Mouse (Mus musculus): ENCODE data around the gene Epb41. TPM values are rescaled to one million over a fixed set of nuclear protein-coding genes. Genes with fewer than 3 reads are reported as not detected.

Gene Epb41
- polyA plus RNA-seq, 1 experiment from 2014 or later, result 55.7 TPM

DNA sequence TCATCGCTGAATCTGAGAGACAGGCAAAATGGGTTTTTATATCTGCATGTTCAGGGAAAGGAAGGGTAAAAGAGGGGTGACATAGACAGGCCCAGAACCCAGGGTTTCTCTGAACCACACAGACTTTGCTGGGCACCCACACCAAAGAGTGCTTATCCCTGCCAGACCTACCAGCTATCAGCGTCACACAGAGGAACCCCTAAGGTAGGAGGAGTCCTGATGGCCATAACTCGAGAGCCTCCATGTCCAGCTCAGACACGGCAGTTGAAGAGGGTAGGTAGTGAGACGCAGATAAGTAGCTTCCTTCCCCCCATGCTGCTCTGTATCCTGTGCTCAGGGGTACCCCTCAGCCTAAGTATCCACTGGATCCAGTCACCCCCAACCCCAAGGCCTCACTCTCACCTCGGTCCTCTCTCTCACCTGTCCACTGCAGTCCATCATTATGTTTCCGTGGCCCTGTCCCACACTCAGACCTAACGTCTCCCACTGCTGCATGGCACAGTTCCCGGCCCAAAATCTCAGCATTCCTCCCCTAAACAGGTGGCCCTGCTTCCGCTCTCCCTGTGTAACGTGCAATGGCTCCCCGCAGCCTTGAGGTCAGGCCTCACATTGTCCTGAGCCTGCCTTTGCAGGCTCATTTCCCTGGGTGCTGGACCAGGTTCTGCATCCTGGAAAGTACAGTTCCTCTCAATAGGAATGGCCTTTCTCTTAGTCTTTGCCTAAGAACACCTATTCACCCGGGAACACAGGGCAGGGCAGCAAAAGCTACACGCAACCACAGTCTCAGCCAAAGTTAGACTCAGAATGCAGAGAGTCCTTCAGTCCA is 7.8 kb downstream of the Epb41 start:
- no peaks in the 10 kb centered on the region for H3K27me3 ChIP-seq (ENCODE audit: control insufficient read depth, insufficient read depth, low read length)
- WGBS, result 79% methylated on average over 14 of the region's 14 CpGs
- no peak overlapping the region for H3K4me2 ChIP-seq (ENCODE audit: low read depth, low read length)
- no peak overlapping the region for H3K9ac ChIP-seq (ENCODE audit: low read length)
- no peak overlapping the region for H3K27ac ChIP-seq (ENCODE audit: low read length)
- H3K4me1 ChIP-seq (ENCODE audit: control insufficient read depth, insufficient read depth, low read length), result peaks cover 11% of the 10 kb centered on the region
- H3K4me3 ChIP-seq (replicated peaks; ENCODE audit: low read length), result no peak overlapping the region
- no peaks in the 10 kb centered on the region for H3K36me3 ChIP-seq (ENCODE audit: control insufficient read depth, insufficient read depth, low read length)
- H3K9me3 ChIP-seq (replicated peaks; ENCODE audit: control insufficient read depth, low read length), result no peaks in the 10 kb centered on the region
- ATAC-seq (ENCODE audit: insufficient read depth, low FRiP score), result no peak

DNA sequence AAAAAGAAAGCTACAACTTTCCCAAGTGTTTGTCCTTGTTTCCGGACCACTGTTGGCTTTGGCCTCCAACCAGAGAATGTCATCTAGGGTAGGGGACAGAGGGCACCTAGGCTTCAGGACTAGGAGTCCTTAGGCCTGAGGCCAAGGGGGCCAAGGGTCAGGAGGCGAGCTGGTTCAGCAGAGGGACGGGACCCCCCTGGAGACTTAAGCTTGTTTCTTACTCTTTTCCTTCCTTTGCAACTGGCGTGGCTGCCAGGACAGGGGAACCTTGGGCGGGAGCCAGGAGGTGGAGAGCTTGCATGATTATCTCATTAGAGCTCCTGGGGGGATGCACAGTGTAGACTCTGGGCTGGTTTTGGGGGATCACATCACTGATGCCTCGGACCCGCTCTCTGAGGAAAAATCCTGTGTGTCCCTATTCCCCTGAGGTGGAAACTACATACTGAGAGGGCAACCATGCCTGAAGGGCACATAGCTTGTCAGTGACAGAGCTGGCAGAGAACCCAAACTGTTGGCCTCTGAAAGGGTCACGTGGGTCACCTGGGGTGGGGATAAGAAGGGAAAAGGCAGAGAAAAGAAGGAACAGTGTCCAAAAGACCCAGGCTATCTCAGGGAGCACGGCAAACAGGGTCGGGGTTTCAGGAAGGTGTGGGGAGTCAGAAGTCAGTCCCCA is 8.9 kb downstream of the Epb41 start:
- Histone ChIP-seq H3K4me1 (ENCODE audit: control insufficient read depth, insufficient read depth, low read length) (peaks cover 11% of the 10 kb centered on the region), H3K36me3 (ENCODE audit: control insufficient read depth, insufficient read depth, low read length) (no peaks in the 10 kb centered on the region), H3K9ac (ENCODE audit: low read length) (no peak overlapping the region), H3K4me2 (ENCODE audit: low read depth, low read length) (no peak overlapping the region), H3K4me3 (replicated peaks; ENCODE audit: low read length) (no peak overlapping the region), H3K27me3 (ENCODE audit: control insufficient read depth, insufficient read depth, low read length) (no peaks in the 10 kb centered on the region), H3K9me3 (replicated peaks; ENCODE audit: control insufficient read depth, low read length) (no peaks in the 10 kb centered on the region), H3K27ac (ENCODE audit: low read length) (no peak overlapping the region)
- WGBS, result 62% methylated on average over 10 of the region's 10 CpGs
- ATAC-seq (ENCODE audit: insufficient read depth, low FRiP score), result no peak

DNA sequence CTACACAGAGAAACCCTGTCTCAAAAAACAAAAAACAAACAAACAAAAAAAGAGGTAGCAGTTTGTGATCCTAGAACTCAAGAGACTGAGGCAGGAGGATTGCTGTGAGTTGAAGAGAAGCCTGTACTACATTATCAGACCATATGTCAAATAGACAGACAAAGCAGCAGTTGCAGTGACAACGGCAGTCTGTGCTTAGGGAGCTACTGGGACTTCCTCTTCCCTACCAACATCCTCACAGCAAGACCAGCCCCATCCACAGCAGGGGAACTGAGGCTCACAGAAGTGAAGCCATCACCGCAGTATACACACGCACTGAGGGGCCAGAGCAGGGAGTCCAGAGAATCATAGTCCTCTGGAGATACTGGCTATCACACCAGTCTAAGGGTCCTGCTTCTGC is 9.5 kb downstream of the Epb41 start:
- H3K27ac ChIP-seq (ENCODE audit: low read length), result no peak overlapping the region
- H3K36me3 ChIP-seq (ENCODE audit: control insufficient read depth, insufficient read depth, low read length), result no peaks in the 10 kb centered on the region
- ATAC-seq (ENCODE audit: insufficient read depth, low FRiP score), result no peak
- no peaks in the 10 kb centered on the region for H3K27me3 ChIP-seq (ENCODE audit: control insufficient read depth, insufficient read depth, low read length)
- 66% methylated on average over 3 of the region's 3 CpGs for WGBS
- H3K4me1 ChIP-seq (ENCODE audit: control insufficient read depth, insufficient read depth, low read length), result peaks cover 11% of the 10 kb centered on the region
- H3K9ac ChIP-seq (ENCODE audit: low read length), result no peak overlapping the region
- no peak overlapping the region for H3K4me2 ChIP-seq (ENCODE audit: low read depth, low read length)
- H3K9me3 ChIP-seq (replicated peaks; ENCODE audit: control insufficient read depth, low read length), result no peaks in the 10 kb centered on the region
- no peak overlapping the region for H3K4me3 ChIP-seq (replicated peaks; ENCODE audit: low read length)

DNA sequence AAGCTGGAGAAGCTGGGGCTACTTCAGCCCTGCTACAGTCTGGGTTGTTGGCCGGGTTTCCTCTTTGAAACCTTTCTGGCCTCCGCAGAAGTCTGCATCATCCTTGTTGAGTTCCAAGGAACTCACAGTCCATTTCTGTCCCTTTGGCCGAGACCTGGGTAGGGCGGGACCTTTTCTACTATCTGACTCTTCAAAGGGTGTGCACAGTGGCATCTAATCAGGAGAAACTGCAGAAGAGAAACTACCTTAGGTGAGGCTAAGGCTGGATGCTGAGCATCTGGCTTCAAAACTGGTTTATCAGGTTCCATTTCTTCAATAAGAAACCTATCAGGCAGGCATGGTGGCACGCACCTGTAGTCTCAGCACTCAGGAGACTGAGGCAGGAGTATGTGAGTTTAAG is 10.6 kb downstream of the Epb41 start:
- no peak overlapping the region for H3K4me2 ChIP-seq (ENCODE audit: low read depth, low read length)
- no peaks in the 10 kb centered on the region for H3K9me3 ChIP-seq (replicated peaks; ENCODE audit: control insufficient read depth, low read length)
- 74% methylated on average over 5 of the region's 5 CpGs for WGBS
- no peaks in the 10 kb centered on the region for H3K36me3 ChIP-seq (ENCODE audit: control insufficient read depth, insufficient read depth, low read length)
- no peaks in the 10 kb centered on the region for H3K27me3 ChIP-seq (ENCODE audit: control insufficient read depth, insufficient read depth, low read length)
- H3K9ac ChIP-seq (ENCODE audit: low read length), result no peak overlapping the region
- H3K4me3 ChIP-seq (replicated peaks; ENCODE audit: low read length), result no peak overlapping the region
- no peak; the same call in 1 of the 2 replicates for ATAC-seq (ENCODE audit: insufficient read depth, low FRiP score)
- peaks cover 11% of the 10 kb centered on the region for H3K4me1 ChIP-seq (ENCODE audit: control insufficient read depth, insufficient read depth, low read length)
- peak overlapping the region; percentile 63 for H3K27ac ChIP-seq (ENCODE audit: low read length)

DNA sequence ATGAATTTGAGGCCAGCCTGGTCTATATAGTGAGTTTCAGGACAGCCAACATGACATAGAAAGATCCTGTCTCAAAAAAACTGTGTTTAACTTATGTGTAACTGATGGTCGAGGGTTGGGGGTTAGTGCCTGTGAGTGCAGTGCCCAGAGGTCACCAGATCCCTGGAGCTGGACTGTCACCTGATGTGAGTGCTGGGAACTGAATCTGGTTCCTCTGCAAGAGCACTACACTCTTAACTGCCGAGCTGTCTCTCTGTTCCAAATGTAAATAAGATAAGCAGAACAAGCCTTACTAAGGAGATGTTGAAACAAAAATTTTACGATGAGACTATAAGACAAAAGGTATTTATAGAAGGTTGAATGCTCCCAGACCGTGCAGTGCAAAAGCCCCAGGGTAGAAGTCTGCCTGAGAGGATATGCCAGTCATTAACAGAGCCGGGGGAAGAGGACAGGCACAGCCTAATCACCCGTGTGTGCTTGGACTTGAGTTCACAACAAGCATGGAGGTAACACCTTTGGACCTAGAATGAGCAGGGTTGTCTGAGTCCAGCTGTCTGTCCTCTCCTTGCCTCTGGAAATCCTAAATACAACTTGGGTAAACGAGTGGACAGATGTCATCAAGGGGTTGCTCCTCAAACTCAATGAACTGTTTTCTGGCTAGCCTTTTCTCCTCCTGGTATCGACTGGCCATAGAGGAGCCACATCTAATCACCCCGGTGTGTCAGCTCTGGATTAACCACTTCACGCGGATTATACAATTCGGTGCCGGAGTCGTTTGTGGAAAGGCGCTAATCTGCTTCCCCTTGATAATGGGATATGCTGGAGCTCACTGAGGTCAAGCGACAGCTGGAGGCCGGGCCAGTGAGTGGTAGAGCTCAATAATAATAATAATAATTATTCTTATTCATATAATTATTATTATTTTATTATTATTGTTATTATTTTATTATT is 11.9 kb downstream of the Epb41 start:
- 67% methylated on average over 17 of the region's 17 CpGs for WGBS
- Histone ChIP-seq H3K4me2 (ENCODE audit: low read depth, low read length) (no peak overlapping the region), H3K9ac (ENCODE audit: low read length) (no peak overlapping the region), H3K4me3 (replicated peaks; ENCODE audit: low read length) (no peak overlapping the region), H3K27ac (ENCODE audit: low read length) (peak overlapping the region; percentile 42; the same call in 1 of the 2 replicates), H3K9me3 (replicated peaks; ENCODE audit: control insufficient read depth, low read length) (no peaks in the 10 kb centered on the region), H3K4me1 (ENCODE audit: control insufficient read depth, insufficient read depth, low read length) (peaks cover 11% of the 10 kb centered on the region), H3K27me3 (ENCODE audit: control insufficient read depth, insufficient read depth, low read length) (no peaks in the 10 kb centered on the region), H3K36me3 (ENCODE audit: control insufficient read depth, insufficient read depth, low read length) (no peaks in the 10 kb centered on the region)
- ATAC-seq (ENCODE audit: insufficient read depth, low FRiP score), result no peak

DNA sequence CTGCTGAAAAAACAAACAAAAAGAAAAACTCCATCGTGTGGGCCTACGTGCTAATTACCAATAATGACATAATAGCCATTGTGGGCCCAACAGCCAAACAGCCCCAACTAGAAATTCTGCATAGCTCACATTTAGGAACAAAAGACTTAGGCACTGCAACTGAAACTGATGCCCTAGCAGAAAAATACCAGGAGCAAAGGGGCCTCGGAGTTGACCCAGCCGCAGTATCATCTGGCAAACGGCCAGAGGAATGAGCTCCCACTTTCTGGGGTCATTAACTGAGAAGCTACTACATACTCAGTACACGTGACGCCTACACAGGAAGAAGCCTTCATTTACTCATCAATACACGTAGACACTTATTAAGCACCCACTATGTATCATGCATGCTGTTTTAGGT is 12.8 kb downstream of the Epb41 start:
- Histone ChIP-seq H3K27ac (ENCODE audit: low read length) (peak overlapping the region; percentile 31; the same call in 1 of the 2 replicates), H3K27me3 (ENCODE audit: control insufficient read depth, insufficient read depth, low read length) (no peaks in the 10 kb centered on the region), H3K36me3 (ENCODE audit: control insufficient read depth, insufficient read depth, low read length) (no peaks in the 10 kb centered on the region), H3K4me1 (ENCODE audit: control insufficient read depth, insufficient read depth, low read length) (peaks cover 11% of the 10 kb centered on the region), H3K9ac (ENCODE audit: low read length) (no peak overlapping the region), H3K4me2 (ENCODE audit: low read depth, low read length) (no peak overlapping the region), H3K4me3 (replicated peaks; ENCODE audit: low read length) (no peak overlapping the region), H3K9me3 (replicated peaks; ENCODE audit: control insufficient read depth, low read length) (no peaks in the 10 kb centered on the region)
- 49% methylated on average over 8 of the region's 8 CpGs for WGBS
- no peak for ATAC-seq (ENCODE audit: insufficient read depth, low FRiP score)

DNA sequence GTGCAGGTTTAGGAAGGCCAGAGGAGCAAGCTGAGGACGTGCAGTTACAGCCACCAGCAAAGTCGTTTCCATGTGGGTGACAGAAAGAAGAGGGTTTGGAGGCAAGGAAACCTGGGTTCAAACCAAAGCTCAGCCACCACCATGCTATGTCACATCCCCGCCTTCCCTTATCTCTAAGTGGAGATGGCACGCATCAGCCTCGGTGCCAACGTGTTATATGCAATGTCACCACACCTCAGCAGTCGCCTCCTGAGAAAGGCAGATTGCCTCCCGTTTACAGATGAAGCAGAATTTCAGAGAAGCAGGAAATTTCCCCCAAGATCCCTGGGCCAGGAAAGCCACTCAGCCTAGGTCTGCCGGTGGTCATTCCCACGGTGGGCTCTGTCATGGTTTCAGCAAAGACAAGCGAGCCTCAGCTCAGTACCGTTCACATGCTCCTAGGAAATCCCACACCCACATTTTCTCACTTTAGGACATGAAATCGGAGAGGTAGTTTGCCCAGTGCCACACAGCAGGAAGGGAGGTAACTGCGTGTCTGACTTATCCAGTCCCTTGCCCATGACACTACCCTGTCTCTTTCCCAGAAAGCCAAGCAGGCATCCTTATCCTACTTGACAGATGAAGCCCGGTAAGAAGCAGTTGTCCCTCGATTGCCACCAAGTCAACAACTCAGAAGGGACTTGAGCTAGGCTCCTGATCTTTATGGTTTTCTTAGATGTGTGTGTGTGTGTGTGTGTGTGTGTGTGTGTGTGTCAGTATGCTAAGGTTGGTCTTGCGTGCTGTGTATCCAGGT is 14.9 kb downstream of the Epb41 start:
- WGBS, result 51% methylated on average over 17 of the region's 17 CpGs
- Histone ChIP-seq H3K9ac (ENCODE audit: low read length) (no peak overlapping the region), H3K4me3 (replicated peaks; ENCODE audit: low read length) (no peak overlapping the region), H3K4me2 (ENCODE audit: low read depth, low read length) (no peak overlapping the region), H3K36me3 (ENCODE audit: control insufficient read depth, insufficient read depth, low read length) (no peaks in the 10 kb centered on the region), H3K27ac (ENCODE audit: low read length) (no peak overlapping the region), H3K4me1 (ENCODE audit: control insufficient read depth, insufficient read depth, low read length) (peaks cover 5% of the 10 kb centered on the region; the same call in 1 of the 2 replicates), H3K9me3 (replicated peaks; ENCODE audit: control insufficient read depth, low read length) (no peaks in the 10 kb centered on the region), H3K27me3 (ENCODE audit: control insufficient read depth, insufficient read depth, low read length) (no peaks in the 10 kb centered on the region)
- no peak for ATAC-seq (ENCODE audit: insufficient read depth, low FRiP score)

DNA sequence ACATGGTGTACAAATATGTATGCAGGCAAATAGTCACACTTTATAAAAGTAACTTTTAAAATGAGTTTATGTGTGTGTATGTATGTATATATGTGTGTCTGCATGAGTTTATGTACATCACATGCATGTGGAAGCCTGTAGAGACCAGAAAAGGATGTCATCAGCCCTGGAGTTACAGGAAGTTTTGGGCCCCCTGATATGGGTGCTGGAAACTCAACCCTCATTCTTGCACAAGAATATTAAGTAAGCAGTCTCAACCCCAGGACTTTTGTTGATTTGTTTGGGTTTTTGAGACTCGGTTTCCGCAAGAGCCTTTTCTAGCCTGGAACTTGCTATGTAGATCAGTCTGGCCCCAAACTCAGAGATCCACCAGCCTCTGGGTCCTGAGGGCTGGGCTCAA is 15.6 kb downstream of the Epb41 start:
- no peaks in the 10 kb centered on the region for H3K9me3 ChIP-seq (replicated peaks; ENCODE audit: control insufficient read depth, low read length)
- no peaks in the 10 kb centered on the region for H3K36me3 ChIP-seq (ENCODE audit: control insufficient read depth, insufficient read depth, low read length)
- H3K4me3 ChIP-seq (replicated peaks; ENCODE audit: low read length), result no peak overlapping the region
- H3K27me3 ChIP-seq (ENCODE audit: control insufficient read depth, insufficient read depth, low read length), result no peaks in the 10 kb centered on the region
- no peak overlapping the region for H3K4me2 ChIP-seq (ENCODE audit: low read depth, low read length)
- 88% methylated on average over 2 of the region's 2 CpGs for WGBS
- H3K9ac ChIP-seq (ENCODE audit: low read length), result no peak overlapping the region
- no peak for ATAC-seq (ENCODE audit: insufficient read depth, low FRiP score)
- H3K4me1 ChIP-seq (ENCODE audit: control insufficient read depth, insufficient read depth, low read length), result no peaks in the 10 kb centered on the region; the same call in 1 of the 2 replicates
- H3K27ac ChIP-seq (ENCODE audit: low read length), result no peak overlapping the region
